Mouse (Mus musculus) intestine, embryonic 15.5 days (tissue): ENCODE data around the gene Gpatch3. TPM values are rescaled to one million over a fixed set of nuclear protein-coding genes. Genes with fewer than 3 reads are reported as not detected.
A peak's percentile ranks its signal among the peaks of the same experiment; 100 is the strongest.

Experiments
- ATAC-seq: fragments of 200-750 bp; cut with Nextera tagmentation; 2 replicates; pipeline ENCODE4 v1.8.0; 2017; ENCODE audit warnings: moderate TSS enrichment, moderate library complexity
- H3K27ac ChIP-seq: fragments of 300-500 bp; sonication (generic); 2 replicates; pipeline ENCODE4 v1.5.1; 2015; ENCODE audit warnings: mild to moderate bottlenecking, inconsistent platforms
- H3K27me3 ChIP-seq: fragments of 300-500 bp; sonication (generic); replicated peaks from 2 replicates; pipeline ENCODE4 v1.6.1; 2015; ENCODE audit warnings: inconsistent platforms
- H3K36me3 ChIP-seq: fragments of 300-500 bp; sonication (generic); 2 replicates; pipeline ENCODE4 v1.6.1; 2015; ENCODE audit warnings: inconsistent platforms
- H3K4me1 ChIP-seq: fragments of 300-500 bp; sonication (generic); replicated peaks from 2 replicates; pipeline ENCODE4 v1.6.1; 2015; ENCODE audit warnings: inconsistent platforms
- H3K4me2 ChIP-seq: fragments of 300-500 bp; sonication (generic); replicated peaks from 2 replicates; pipeline ENCODE4 v1.6.1; 2015; ENCODE audit warnings: mild to moderate bottlenecking, inconsistent platforms
- H3K4me3 ChIP-seq: fragments of 300-500 bp; sonication (generic); replicated peaks from 2 replicates; pipeline ENCODE4 v1.5.1; 2015; ENCODE audit warnings: inconsistent platforms
- H3K9ac ChIP-seq: fragments of 300-500 bp; sonication (generic); 2 replicates; pipeline ENCODE4 v1.6.1; 2015; ENCODE audit warnings: inconsistent platforms
- H3K9me3 ChIP-seq: fragments of 300-500 bp; sonication (generic); 2 replicates; pipeline ENCODE4 v1.6.1; 2016; ENCODE audit warnings: inconsistent platforms
- WGBS: fragments of 180-500 bp; shearing (Covaris S2); methylation state at CpG from one replicate; pipeline ENCODE4 v1.1.7; 2015; 5-methylcytosine and 5-hydroxymethylcytosine counted together
- polyA plus RNA-seq: library from polyadenylated mRNA; unstranded; fragments of >200 nt; fragmentation: Nextera tagmentation; extraction: Ambion mirVana; gene quantifications from 2 replicates; pipeline ENCODE4 v1.2.1, GENCODE M21; 2015

The Gpatch3 gene
- polyA plus RNA-seq, 1 experiment from 2014 or later = 6.7 TPM

DNA sequence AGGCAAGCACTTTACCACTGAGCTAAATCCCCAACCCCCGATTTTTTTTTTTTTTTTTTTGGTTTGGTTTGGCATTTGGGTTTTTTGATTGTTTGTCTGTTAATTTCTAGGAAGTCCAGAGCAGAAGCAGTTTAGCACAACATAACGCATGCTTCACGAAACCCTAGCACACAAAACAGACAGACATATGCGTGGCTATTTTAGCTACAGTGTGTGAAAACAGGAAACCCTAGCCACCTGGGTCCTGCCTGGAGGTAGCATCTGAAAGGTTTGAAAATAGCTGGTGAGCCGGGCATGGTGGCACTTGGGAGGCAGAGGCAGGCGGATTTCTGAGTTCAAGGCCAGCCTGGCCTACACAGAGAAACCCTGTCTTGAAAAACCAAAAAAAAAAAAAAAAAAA, 21.5 kb downstream of the Gpatch3 start:
- H3K27ac ChIP-seq = no peak overlapping the region
- H3K4me3 ChIP-seq = no peak overlapping the region
- WGBS = 79% methylated on average over 6 of the region's 6 CpGs
- H3K4me1 ChIP-seq = peaks cover 11% of the 10 kb centered on the region
- ATAC-seq = no peak
- H3K9ac ChIP-seq = no peak overlapping the region
- no peak overlapping the region for H3K4me2 ChIP-seq
- H3K9me3 ChIP-seq = no peaks in the 10 kb centered on the region
- H3K27me3 ChIP-seq = peaks cover 5% of the 10 kb centered on the region
- peaks cover 5% of the 10 kb centered on the region for H3K36me3 ChIP-seq

DNA sequence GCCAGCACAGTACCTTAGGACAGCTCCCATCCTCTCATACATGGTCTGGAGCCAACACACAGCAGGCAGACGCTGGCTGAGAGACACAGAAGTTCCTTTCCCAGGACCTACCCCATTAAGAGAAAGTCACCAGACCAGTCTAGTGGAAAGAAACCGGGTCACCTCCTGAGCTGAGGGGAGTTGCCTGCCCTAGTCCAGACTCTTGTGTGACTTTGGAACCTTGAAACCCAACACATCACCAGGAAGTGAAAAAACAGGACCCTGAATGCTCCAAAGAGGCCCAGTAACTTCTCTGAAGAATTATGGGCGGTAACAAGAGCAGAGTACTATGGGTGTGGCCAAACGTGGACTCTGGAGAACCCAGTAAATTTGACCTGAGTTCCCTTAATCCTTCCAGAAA, 24.1 kb downstream of the Gpatch3 start:
- H3K4me1 ChIP-seq = peaks cover 11% of the 10 kb centered on the region
- H3K9me3 ChIP-seq = no peaks in the 10 kb centered on the region
- no peaks in the 10 kb centered on the region for H3K36me3 ChIP-seq
- H3K27me3 ChIP-seq = peaks cover 13% of the 10 kb centered on the region
- no peak overlapping the region for H3K9ac ChIP-seq
- peak overlapping the region; percentile 86 for H3K27ac ChIP-seq
- H3K4me2 ChIP-seq = peak overlapping the region; percentile 84
- WGBS = 36% methylated on average over 4 of the region's 4 CpGs
- peak; percentile 71 for ATAC-seq
- peak overlapping the region; percentile 19 for H3K4me3 ChIP-seq

GRCm38 (mm10) chr4:133599116-133599515, 24.6 kb downstream of the Gpatch3 start:
- Histone ChIP-seq H3K27me3 (peaks cover 13% of the 10 kb centered on the region), H3K36me3 (no peaks in the 10 kb centered on the region; the same call in 1 of the 2 replicates), H3K27ac (peak overlapping the region; percentile 86), H3K9me3 (no peaks in the 10 kb centered on the region), H3K4me3 (peak overlapping the region; percentile 49), H3K4me1 (peaks cover 11% of the 10 kb centered on the region), H3K4me2 (peak overlapping the region; percentile 84), H3K9ac (peak overlapping the region; percentile 49)
- WGBS = 11% methylated on average over 7 of the region's 7 CpGs
- peak; percentile 26 for ATAC-seq

GRCm38 (mm10) chr4:133599571-133600073, 25.1 kb downstream of the Gpatch3 start:
- H3K4me2 ChIP-seq = peak overlapping the region; percentile 84
- peaks cover 11% of the 10 kb centered on the region for H3K4me1 ChIP-seq
- ATAC-seq = peak; percentile 91
- WGBS = 0% methylated on average over 47 of the region's 50 CpGs
- peak overlapping the region; percentile 49 for H3K4me3 ChIP-seq
- H3K36me3 ChIP-seq = no peaks in the 10 kb centered on the region; the same call in 1 of the 2 replicates
- H3K9ac ChIP-seq = peak overlapping the region; percentile 49
- peak overlapping the region; percentile 86 for H3K27ac ChIP-seq
- no peaks in the 10 kb centered on the region for H3K9me3 ChIP-seq
- H3K27me3 ChIP-seq = peaks cover 13% of the 10 kb centered on the region

DNA sequence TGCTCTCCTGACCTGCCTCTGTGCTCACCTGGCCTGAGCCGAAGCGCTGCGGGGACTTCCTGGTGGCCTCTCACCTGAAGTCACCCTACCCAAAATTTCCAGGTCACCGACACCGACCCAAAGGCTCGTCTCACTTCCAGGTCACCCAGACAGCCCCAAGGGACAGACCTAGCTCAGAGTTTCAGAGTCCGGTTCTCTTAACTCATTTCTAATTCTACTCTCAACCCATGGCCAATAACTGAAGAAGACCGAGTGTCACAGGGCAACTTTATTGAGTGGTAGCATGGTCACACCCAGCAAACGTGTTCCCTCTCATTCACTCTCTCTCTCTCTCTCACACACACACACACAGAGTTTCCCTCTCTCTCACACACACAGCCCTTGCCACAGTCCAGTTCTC, 25.8 kb downstream of the Gpatch3 start:
- no peak; the same call in 1 of the 2 replicates for ATAC-seq
- Histone ChIP-seq H3K27ac (peak overlapping the region; percentile 86), H3K4me2 (peak overlapping the region; percentile 84), H3K4me1 (peaks cover 14% of the 10 kb centered on the region), H3K9ac (peak overlapping the region; percentile 49), H3K4me3 (peak overlapping the region; percentile 49), H3K27me3 (peaks cover 13% of the 10 kb centered on the region), H3K9me3 (no peaks in the 10 kb centered on the region), H3K36me3 (no peaks in the 10 kb centered on the region; the same call in 1 of the 2 replicates)
- WGBS = 12% methylated on average over 9 of the region's 9 CpGs

GRCm38 (mm10) chr4:133601721-133602218, 27.2 kb downstream of the Gpatch3 start, which contains the start of gene Sfn:
Gene Sfn (minus strand): TSS chr4:133602168.
- 3% methylated on average over 16 of the region's 16 CpGs for WGBS
- H3K9ac ChIP-seq = peak within 1 kb of the TSS; percentile 49
- peak within 1 kb of the TSS; percentile 37 for H3K4me3 ChIP-seq
- no peaks in the 10 kb centered on the region; the same call in 1 of the 2 replicates for H3K36me3 ChIP-seq
- H3K27me3 ChIP-seq = peaks cover 13% of the 10 kb centered on the region
- peaks cover 14% of the 10 kb centered on the region for H3K4me1 ChIP-seq
- peak within 1 kb of the TSS; percentile 58 for H3K27ac ChIP-seq
- H3K4me2 ChIP-seq = peak within 1 kb of the TSS; percentile 84
- ATAC-seq = peak; percentile 75
- H3K9me3 ChIP-seq = no peaks in the 10 kb centered on the region

DNA sequence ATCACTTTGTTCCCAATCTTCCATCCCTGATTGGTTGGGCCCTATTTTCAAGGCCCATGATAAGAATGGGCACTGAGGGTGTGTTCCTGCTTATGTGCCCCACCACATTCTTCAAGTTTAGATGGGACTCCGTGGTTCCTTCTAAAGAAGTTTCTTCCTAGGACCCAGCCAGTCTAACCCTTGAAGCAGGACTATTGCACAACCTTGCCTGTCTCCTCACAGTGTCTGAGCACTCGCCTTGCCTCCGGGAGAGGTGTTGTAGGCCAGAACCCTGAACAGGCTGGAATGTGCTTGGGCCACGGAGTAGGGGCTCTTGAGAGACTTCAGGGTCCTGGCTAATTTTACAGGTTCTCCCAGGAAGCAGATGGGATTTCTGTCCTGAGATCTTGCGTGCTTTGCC, 28.5 kb downstream of the Gpatch3 start:
- H3K27ac ChIP-seq = no peak overlapping the region
- peaks cover 17% of the 10 kb centered on the region for H3K4me1 ChIP-seq
- H3K4me3 ChIP-seq = no peak overlapping the region
- H3K4me2 ChIP-seq = no peak overlapping the region
- H3K9ac ChIP-seq = no peak overlapping the region
- peaks cover 13% of the 10 kb centered on the region for H3K27me3 ChIP-seq
- no peak for ATAC-seq
- no peaks in the 10 kb centered on the region for H3K9me3 ChIP-seq
- 88% methylated on average over 5 of the region's 5 CpGs for WGBS
- no peaks in the 10 kb centered on the region; the same call in 1 of the 2 replicates for H3K36me3 ChIP-seq

- no peak overlapping the region for H3K4me2 ChIP-seq
- peaks cover 15% of the 10 kb centered on the region for H3K4me1 ChIP-seq
- no peaks in the 10 kb centered on the region for H3K9me3 ChIP-seq
- H3K27me3 ChIP-seq = peaks cover 13% of the 10 kb centered on the region
- H3K4me3 ChIP-seq = no peak overlapping the region
- no peak for ATAC-seq
- no peaks in the 10 kb centered on the region; the same call in 1 of the 2 replicates for H3K36me3 ChIP-seq
- H3K9ac ChIP-seq = no peak overlapping the region
- WGBS = 81% methylated on average over 7 of the region's 7 CpGs
- H3K27ac ChIP-seq = no peak overlapping the region
Observed at GRCm38 (mm10) chr4:133604175-133604574, 29.6 kb downstream of the Gpatch3 start.

DNA sequence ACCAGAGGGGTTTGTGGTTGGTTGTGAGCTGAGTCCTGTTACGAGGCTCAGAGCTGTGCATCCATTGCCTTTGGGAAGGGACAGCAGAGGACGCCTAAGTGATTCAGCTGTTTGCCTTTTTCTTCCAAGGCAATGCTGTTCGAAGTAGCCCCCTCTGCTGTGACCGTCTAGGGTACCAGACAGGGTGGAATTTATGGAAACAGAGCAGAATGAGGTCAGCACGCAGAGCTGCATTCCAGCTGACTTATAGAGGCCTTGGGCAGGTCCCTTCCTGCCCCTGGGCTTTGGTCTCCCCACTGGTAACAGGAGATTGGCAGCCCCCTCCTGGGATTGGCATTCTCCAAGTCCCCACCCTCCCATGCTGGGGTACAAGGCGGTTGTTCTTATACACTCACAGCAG, 30.3 kb downstream of the Gpatch3 start:
- Histone ChIP-seq H3K27ac (no peak overlapping the region), H3K9ac (no peak overlapping the region), H3K36me3 (no peaks in the 10 kb centered on the region; the same call in 1 of the 2 replicates), H3K27me3 (peaks cover 13% of the 10 kb centered on the region), H3K9me3 (no peaks in the 10 kb centered on the region), H3K4me2 (no peak overlapping the region), H3K4me3 (no peak overlapping the region), H3K4me1 (peaks cover 10% of the 10 kb centered on the region)
- WGBS = 69% methylated on average over 6 of the region's 6 CpGs
- no peak for ATAC-seq

DNA sequence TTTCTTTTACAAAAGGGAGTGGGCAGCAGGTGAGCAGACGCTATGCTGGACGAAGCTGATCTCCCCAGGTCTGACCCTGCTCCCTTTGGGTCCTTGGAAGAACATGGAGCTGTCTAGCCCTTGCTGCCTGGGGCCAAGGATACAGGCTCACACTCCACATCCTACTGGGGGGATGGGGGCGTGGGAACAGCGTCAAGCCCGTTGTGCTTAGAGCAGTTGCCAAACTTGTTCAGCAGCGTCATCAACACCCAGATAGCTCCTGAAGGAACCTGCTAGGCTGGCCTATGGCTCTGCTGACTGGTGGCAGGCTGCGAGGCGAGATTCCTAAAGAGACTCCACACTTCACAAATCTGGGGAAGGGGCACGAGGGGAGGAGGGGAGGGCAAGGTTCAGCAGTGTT, 30.8 kb downstream of the Gpatch3 start:
- H3K9ac ChIP-seq = no peak overlapping the region
- no peaks in the 10 kb centered on the region for H3K9me3 ChIP-seq
- H3K36me3 ChIP-seq = no peaks in the 10 kb centered on the region; the same call in 1 of the 2 replicates
- no peak overlapping the region for H3K27ac ChIP-seq
- ATAC-seq = no peak
- H3K4me2 ChIP-seq = no peak overlapping the region
- H3K4me3 ChIP-seq = no peak overlapping the region
- 51% methylated on average over 9 of the region's 9 CpGs for WGBS
- H3K27me3 ChIP-seq = peaks cover 8% of the 10 kb centered on the region
- 0 out of 2 replicates have a peak, but pooled peaks cover 6% of the 10 kb centered on the region for H3K4me1 ChIP-seq

DNA sequence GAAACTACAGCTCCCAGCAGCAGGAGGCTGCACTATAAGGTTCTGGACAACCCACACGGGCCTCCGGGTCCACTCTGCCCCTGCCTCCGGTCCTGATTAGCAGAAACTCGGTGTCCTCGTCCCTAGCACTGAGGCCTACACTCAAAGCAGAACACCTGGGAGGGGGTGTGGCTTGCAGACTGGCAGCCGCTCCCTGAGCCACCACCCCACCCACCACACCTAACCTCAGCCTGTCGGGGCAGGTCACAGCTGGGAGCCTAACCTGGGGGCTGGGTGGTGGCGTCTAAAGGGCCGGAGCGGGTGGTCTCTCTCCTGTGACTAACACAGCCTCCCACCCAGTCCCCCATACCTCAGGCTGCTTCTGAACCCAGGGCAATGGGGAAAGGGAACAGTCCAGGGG, 32.7 kb downstream of the Gpatch3 start:
- Histone ChIP-seq H3K9me3 (no peaks in the 10 kb centered on the region), H3K9ac (no peak overlapping the region), H3K27ac (no peak overlapping the region), H3K4me1 (0 out of 2 replicates have a peak, but pooled peaks cover 6% of the 10 kb centered on the region), H3K4me3 (no peak overlapping the region), H3K4me2 (no peak overlapping the region), H3K36me3 (peaks cover 7% of the 10 kb centered on the region), H3K27me3 (peaks cover under 1% of the 10 kb centered on the region; the same call in 1 of the 2 replicates)
- peak; percentile 70 for ATAC-seq
- WGBS = 65% methylated on average over 10 of the region's 10 CpGs

DNA sequence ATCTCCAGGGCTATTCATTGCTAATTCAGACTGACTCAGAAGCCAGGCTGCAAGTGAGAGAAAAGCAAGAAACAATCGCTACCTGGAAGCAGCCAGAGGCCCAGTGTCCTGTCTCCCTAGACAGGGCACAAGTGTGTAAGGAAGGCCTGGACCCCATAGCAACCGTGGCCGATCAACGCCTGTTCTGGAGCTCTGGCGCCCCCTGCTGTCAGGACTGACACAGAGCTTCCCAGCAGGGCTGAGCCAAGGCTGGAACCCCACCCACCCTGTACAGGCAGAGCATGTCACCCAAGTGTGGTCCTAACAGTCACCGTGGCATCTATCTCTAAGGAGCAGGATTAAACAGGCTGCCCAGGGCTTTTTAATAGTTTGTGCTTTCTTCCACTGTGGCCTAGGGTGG, 35.2 kb downstream of the Gpatch3 start:
- WGBS = 18% methylated on average over 6 of the region's 6 CpGs
- Histone ChIP-seq H3K9ac (no peak overlapping the region), H3K36me3 (peaks cover 29% of the 10 kb centered on the region), H3K27ac (no peak overlapping the region), H3K27me3 (no peaks in the 10 kb centered on the region), H3K4me2 (no peak overlapping the region), H3K9me3 (no peaks in the 10 kb centered on the region), H3K4me1 (0 out of 2 replicates have a peak, but pooled peaks cover 6% of the 10 kb centered on the region), H3K4me3 (no peak overlapping the region)
- peak; percentile 63 for ATAC-seq

DNA sequence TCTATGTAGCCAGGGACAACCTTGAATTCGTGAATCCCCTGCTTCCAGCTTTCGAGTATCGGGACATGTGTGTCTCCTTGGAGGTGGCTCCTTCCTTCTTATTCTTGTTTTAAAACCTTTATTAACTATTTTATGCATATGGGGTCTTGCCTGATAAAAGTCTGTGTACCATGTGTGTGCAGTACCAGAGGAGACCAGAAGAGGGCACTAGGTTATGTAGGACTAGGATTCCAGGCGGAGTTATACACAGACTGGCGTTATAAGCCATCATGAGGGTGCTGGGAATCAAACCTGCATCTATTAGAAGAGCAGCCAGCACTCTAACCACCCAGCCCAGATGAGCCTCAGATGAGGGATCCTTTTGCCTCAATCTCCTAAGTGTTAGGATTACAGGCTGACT, 37.3 kb downstream of the Gpatch3 start:
- no peak overlapping the region for H3K4me2 ChIP-seq
- 99% methylated on average over 5 of the region's 5 CpGs for WGBS
- peaks cover 29% of the 10 kb centered on the region for H3K36me3 ChIP-seq
- 0 out of 2 replicates have a peak, but pooled peaks cover 4% of the 10 kb centered on the region for H3K4me1 ChIP-seq
- no peaks in the 10 kb centered on the region for H3K9me3 ChIP-seq
- no peak overlapping the region for H3K9ac ChIP-seq
- no peak for ATAC-seq
- H3K27me3 ChIP-seq = no peaks in the 10 kb centered on the region
- no peak overlapping the region for H3K27ac ChIP-seq
- H3K4me3 ChIP-seq = no peak overlapping the region
